Mouse (Mus musculus) heart, postnatal 0 days (tissue): ENCODE results near the gene Fgfr3.

ENCODE experiments used
- CTCF ChIP-seq: IDR thresholded peaks from 2 replicates; pipeline ENCODE4 v1.5.1; 2016; ENCODE audit warnings: antibody characterized with exemption, control low read depth, low read depth
- EP300 ChIP-seq: IDR thresholded peaks from 2 replicates; pipeline ENCODE4 v1.6.1; 2016; ENCODE audit warnings: antibody characterized with exemption, low read depth

DNA sequence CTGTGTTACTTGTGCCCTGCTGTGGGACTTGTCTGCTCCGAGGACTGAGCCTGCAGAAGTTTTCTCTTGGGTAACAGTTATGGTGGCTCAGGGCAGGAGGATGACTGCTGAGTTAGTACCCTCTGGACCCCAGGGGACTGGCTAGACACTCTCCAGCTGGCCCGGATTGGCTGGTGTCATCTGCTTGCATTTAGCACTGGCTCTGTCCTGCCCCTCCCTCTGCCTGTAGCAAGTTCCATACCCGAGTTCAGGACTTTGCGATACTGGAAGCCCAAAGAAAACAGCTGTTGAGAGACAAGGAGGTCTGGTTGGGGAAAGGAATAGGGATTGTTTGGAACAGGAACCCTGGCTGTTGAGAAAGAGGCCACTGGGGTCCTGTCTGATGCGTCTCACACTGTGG is 9.0 kb downstream of the Fgfr3 start:
- TF ChIP-seq CTCF = no peak
- no peak for TF ChIP-seq EP300
